Mouse (Mus musculus) intestine, embryonic 14.5 days (tissue): Measurements from ENCODE around the gene Polr1b. TPM values are rescaled to one million over a fixed set of nuclear protein-coding genes. Genes with fewer than 3 reads are reported as not detected.

Experiments used
- ATAC-seq: fragments of 200-750 bp; cut with Nextera tagmentation; replicated peaks from 2 replicates; pipeline ENCODE4 v1.8.0; 2017; ENCODE audit warnings: low read depth, moderate number of reproducible peaks, moderate TSS enrichment, moderate library complexity; ENCODE audit not compliant: low FRiP score, low TSS enrichment
- DNase-seq: peaks from one replicate; pipeline ENCODE4 v3.0.0-alpha.2; 2018; ENCODE audit warnings: low spot score
- H3K27ac ChIP-seq: fragments of 300-500 bp; sonication (generic); 2 replicates; pipeline ENCODE4 v1.5.1; 2014; ENCODE audit warnings: low read depth, mild to moderate bottlenecking, control low read depth
- H3K27me3 ChIP-seq: fragments of 300-500 bp; sonication (generic); replicated peaks from 2 replicates; pipeline ENCODE4 v1.6.1; 2014; ENCODE audit warnings: low read length, control low read depth; ENCODE audit not compliant: control insufficient read depth, insufficient read depth
- H3K36me3 ChIP-seq: fragments of 300-500 bp; sonication (generic); 2 replicates; pipeline ENCODE4 v1.6.1; 2014; ENCODE audit warnings: low read length, control low read depth; ENCODE audit not compliant: control insufficient read depth, insufficient read depth
- H3K4me1 ChIP-seq: fragments of 300-500 bp; sonication (generic); replicated peaks from 2 replicates; pipeline ENCODE4 v1.6.1; 2014; ENCODE audit warnings: low read length, control low read depth, mixed read lengths; ENCODE audit not compliant: control insufficient read depth, insufficient read depth
- H3K4me2 ChIP-seq: fragments of 300-500 bp; sonication (generic); 2 replicates; pipeline ENCODE4 v1.6.1; 2014; ENCODE audit warnings: low read length
- H3K4me3 ChIP-seq: fragments of 300-500 bp; sonication (generic); 2 replicates; pipeline ENCODE4 v1.5.1; 2014; ENCODE audit warnings: low read depth, low read length, control low read depth, mixed read lengths
- H3K9ac ChIP-seq: fragments of 300-500 bp; sonication (generic); 2 replicates; pipeline ENCODE4 v1.6.1; 2014; ENCODE audit warnings: mild to moderate bottlenecking, low read length
- H3K9me3 ChIP-seq: fragments of 300-500 bp; sonication (generic); 2 replicates; pipeline ENCODE4 v1.6.1; 2016; ENCODE audit warnings: low read length, control low read depth; ENCODE audit not compliant: control insufficient read depth
- WGBS: fragments of 180-500 bp; shearing (Covaris S2); extraction: QIAGEN DNeasy Blood & Tissue Kit; methylation state at CpG from one replicate; pipeline ENCODE4 v1.1.7; 2014; 5-methylcytosine and 5-hydroxymethylcytosine counted together
- polyA plus RNA-seq: library from polyadenylated mRNA; unstranded; fragments of >200 nt; fragmentation: Nextera tagmentation; extraction: Ambion mirVana; gene quantifications from 2 replicates; pipeline ENCODE4 v1.2.1, GENCODE M21; 2014

Gene Polr1b
- polyA plus RNA-seq, 1 experiment from 2014 or later, result 23.2 TPM

DNA sequence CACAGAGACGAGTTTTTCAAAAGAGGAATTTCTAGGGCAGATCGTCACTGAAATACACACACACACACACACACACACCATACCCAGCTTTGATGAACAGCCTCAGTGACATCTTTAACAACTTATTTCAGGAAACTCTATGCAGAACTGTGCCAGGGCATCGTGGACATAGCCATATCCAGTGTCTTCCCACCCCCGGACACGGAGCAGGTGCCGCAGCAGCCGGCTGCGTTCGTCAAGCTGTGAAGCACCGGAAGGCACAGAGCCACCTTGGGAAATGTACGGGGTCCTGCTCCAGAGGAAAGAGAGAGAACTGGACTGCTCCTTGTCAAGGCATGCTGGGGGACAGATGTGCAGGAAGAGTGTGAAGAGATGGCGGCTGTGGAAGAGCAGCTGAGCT is 8.0 kb upstream of the Polr1b start:
- no peaks in the 10 kb centered on the region for H3K4me1 ChIP-seq
- H3K4me2 ChIP-seq, result no peak overlapping the region
- peaks cover 66% of the 10 kb centered on the region for H3K36me3 ChIP-seq
- WGBS, result 93% methylated on average over 12 of the region's 12 CpGs
- no peak overlapping the region for H3K9ac ChIP-seq
- no peak overlapping the region for H3K4me3 ChIP-seq
- no peak for DNase-seq
- no peak overlapping the region for H3K27ac ChIP-seq
- H3K9me3 ChIP-seq, result no peaks in the 10 kb centered on the region
- no peak for ATAC-seq
- H3K27me3 ChIP-seq, result no peaks in the 10 kb centered on the region

GRCm38 (mm10) chr2:129093926-129094724 is 6.7 kb upstream of the Polr1b start:
- Histone ChIP-seq H3K9me3 (no peaks in the 10 kb centered on the region), H3K27me3 (no peaks in the 10 kb centered on the region), H3K27ac (no peak overlapping the region), H3K9ac (no peak overlapping the region), H3K4me3 (no peak overlapping the region), H3K36me3 (peaks cover 56% of the 10 kb centered on the region), H3K4me2 (no peak overlapping the region), H3K4me1 (no peaks in the 10 kb centered on the region)
- no peak for ATAC-seq
- 86% methylated on average over 18 of the region's 18 CpGs for WGBS
- DNase-seq, result no peak

- Histone ChIP-seq H3K4me3 (no peak overlapping the region), H3K27ac (no peak overlapping the region), H3K9ac (no peak overlapping the region), H3K27me3 (no peaks in the 10 kb centered on the region), H3K4me1 (no peaks in the 10 kb centered on the region), H3K36me3 (peaks cover 88% of the 10 kb centered on the region), H3K9me3 (no peaks in the 10 kb centered on the region), H3K4me2 (no peak overlapping the region)
- WGBS, result 91% methylated on average over 5 of the region's 5 CpGs
- DNase-seq (no peak), ATAC-seq (no peak)
Observed at GRCm38 (mm10) chr2:129112924-129113323, 12.1 kb downstream of the Polr1b start.

DNA sequence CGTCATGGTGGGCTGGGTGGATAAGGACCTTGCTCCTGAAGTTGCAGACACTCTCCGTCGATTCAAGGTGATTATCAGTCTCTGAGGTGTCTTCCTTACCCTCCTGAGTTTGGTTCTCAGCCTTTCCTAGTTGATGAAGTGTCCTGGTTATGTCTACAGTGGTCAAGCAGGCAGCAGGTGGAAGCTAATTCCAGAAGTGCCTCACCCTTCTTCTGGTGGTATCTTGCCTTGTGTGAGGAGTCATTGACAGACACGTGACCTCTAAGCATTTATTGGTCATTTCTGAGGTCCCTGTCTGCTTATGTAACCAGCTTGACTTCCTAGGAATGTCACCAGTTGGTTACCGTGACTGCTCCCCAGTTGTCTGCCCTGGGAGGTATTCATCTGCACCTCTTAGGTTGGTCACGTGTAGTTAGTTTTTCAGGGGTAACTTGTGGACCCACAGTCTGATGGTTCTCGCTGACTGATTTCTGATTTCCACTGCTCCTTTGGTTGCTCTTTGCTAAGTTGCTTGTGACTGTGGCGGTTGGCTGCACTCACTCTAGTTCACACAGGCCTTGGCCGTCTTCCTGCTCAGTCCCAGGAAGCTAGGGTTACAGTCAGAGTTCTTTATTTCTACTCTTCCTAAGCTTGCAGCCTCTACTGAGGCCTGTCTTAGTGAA is 15.0 kb downstream of the Polr1b start:
- H3K4me1 ChIP-seq, result no peaks in the 10 kb centered on the region
- H3K9me3 ChIP-seq, result no peaks in the 10 kb centered on the region

GRCm38 (mm10) chr2:129116368-129116739 is 15.6 kb downstream of the Polr1b start:
- Histone ChIP-seq H3K4me2 (no peak overlapping the region), H3K27me3 (no peaks in the 10 kb centered on the region), H3K9ac (no peak overlapping the region), H3K4me3 (no peak overlapping the region), H3K4me1 (no peaks in the 10 kb centered on the region), H3K36me3 (peaks cover 96% of the 10 kb centered on the region), H3K27ac (no peak overlapping the region), H3K9me3 (no peaks in the 10 kb centered on the region)
- no peak for DNase-seq
- no peak for ATAC-seq
- WGBS, result 100% methylated on average over 1 of the region's 1 CpGs

More for the DNA sequence above, 15.0 kb downstream of the Polr1b start:
- Histone ChIP-seq H3K4me2 (no peak overlapping the region), H3K36me3 (peaks cover 94% of the 10 kb centered on the region), H3K27ac (no peak overlapping the region), H3K4me3 (no peak overlapping the region), H3K9ac (no peak overlapping the region), H3K27me3 (no peaks in the 10 kb centered on the region)
- DNase-seq (no peak), ATAC-seq (no peak)
- 95% methylated on average over 9 of the region's 9 CpGs for WGBS

GRCm38 (mm10) chr2:129118061-129118460 is 17.3 kb downstream of the Polr1b start:
- H3K4me2 ChIP-seq, result no peak overlapping the region
- no peak for ATAC-seq
- no peak for DNase-seq
- H3K4me3 ChIP-seq, result no peak overlapping the region
- H3K36me3 ChIP-seq, result peaks cover 97% of the 10 kb centered on the region
- no peaks in the 10 kb centered on the region for H3K4me1 ChIP-seq
- H3K27me3 ChIP-seq, result no peaks in the 10 kb centered on the region
- H3K9me3 ChIP-seq, result no peaks in the 10 kb centered on the region
- H3K27ac ChIP-seq, result no peak overlapping the region
- 93% methylated on average over 12 of the region's 12 CpGs for WGBS
- no peak overlapping the region for H3K9ac ChIP-seq

GRCm38 (mm10) chr2:129121986-129122385 is 21.2 kb downstream of the Polr1b start:
- DNase-seq, result no peak

GRCm38 (mm10) chr2:129129412-129129929 is 28.7 kb downstream of the Polr1b start, which contains the start of gene Chchd5:
TSS of gene Chchd5 (plus strand) at chr2:129129700.
- Histone ChIP-seq H3K27me3 (no peaks in the 10 kb centered on the region), H3K9ac (peak within 1 kb of the TSS; percentile 75), H3K4me3 (peak within 1 kb of the TSS; percentile 70), H3K4me2 (peak within 1 kb of the TSS; percentile 64), H3K36me3 (peaks cover 52% of the 10 kb centered on the region), H3K4me1 (peaks cover 6% of the 10 kb centered on the region; the same call in 1 of the 2 replicates), H3K27ac (peak within 1 kb of the TSS; percentile 89), H3K9me3 (peaks cover 9% of the 10 kb centered on the region)
- ATAC-seq (peak; percentile 99), DNase-seq (peak; percentile 89)
- under 1% methylated on average over 35 of the region's 35 CpGs for WGBS

More at GRCm38 (mm10) chr2:129121986-129122385, 21.2 kb downstream of the Polr1b start:
- Histone ChIP-seq H3K27me3 (no peaks in the 10 kb centered on the region), H3K36me3 (peaks cover 95% of the 10 kb centered on the region), H3K4me3 (no peak overlapping the region), H3K4me1 (no peaks in the 10 kb centered on the region), H3K9ac (no peak overlapping the region), H3K4me2 (no peak overlapping the region), H3K9me3 (no peaks in the 10 kb centered on the region), H3K27ac (no peak overlapping the region)
- no peak for ATAC-seq
- 91% methylated on average over 8 of the region's 8 CpGs for WGBS
